ENCODE assay signal across 31 mouse cellular contexts in genomic region chr9:65702286-65702685, GRCm38 (mm10). TPM values are rescaled to one million over a fixed set of nuclear protein-coding genes. Genes with fewer than 3 reads are reported as not detected.
A peak's percentile ranks its signal among the peaks of the same experiment; 100 is the strongest.
DNase-seq lines count a peak whose midpoint lies in the region; ATAC-seq lines count a peak whose summit lies in the region.
"Had no signal": no experiment of that assay in that cellular context is flagged by ENCODE, and none has a peak within 500 bp of the region (broad histone marks: within the 10 kb centered on the region; RNA-seq: fewer than 3 reads in every experiment).

No protein-coding gene starts in this region.

- H3K27me3 ChIP-seq in forebrain, embryonic 16.5 days (replicated peaks; ENCODE audit: control insufficient read depth, insufficient read depth, low read length) = no peaks in the 10 kb centered on the region
- H3K27me3 ChIP-seq: forebrain, embryonic 12.5 days; heart, embryonic 13.5 days; limb, embryonic 13.5 days; lung, embryonic 15.5 days; neural tube, embryonic 12.5 days; Patski had no signal

- WGBS in forebrain, embryonic 16.5 days = 94% methylated on average over 9 of the region's 9 CpGs

- H3K9me3 ChIP-seq in forebrain, embryonic 16.5 days (ENCODE audit: control insufficient read depth, low read length) = no peaks in the 10 kb centered on the region
- H3K9me3 ChIP-seq: forebrain, embryonic 12.5 days; heart, embryonic 13.5 days; limb, embryonic 13.5 days; lung, embryonic 15.5 days; neural tube, embryonic 12.5 days had no signal

- H3K4me3 ChIP-seq in forebrain, embryonic 16.5 days (replicated peaks; ENCODE audit: low read length) = no peak overlapping the region
- H3K4me3 ChIP-seq: erythroblast, embryonic 14.5 days; forebrain, embryonic 12.5 days; heart, embryonic 13.5 days; limb, embryonic 13.5 days; lung, embryonic 15.5 days; myocyte; neural tube, embryonic 12.5 days had no signal

- no peak overlapping the region for H3K9ac ChIP-seq in forebrain, embryonic 16.5 days (replicated peaks; ENCODE audit: low read depth, low read length)
- H3K9ac ChIP-seq: forebrain, embryonic 12.5 days; heart, embryonic 13.5 days; limb, embryonic 13.5 days; lung, embryonic 15.5 days; neural tube, embryonic 12.5 days had no signal

- H3K4me2 ChIP-seq in forebrain, embryonic 16.5 days (ENCODE audit: low read length) = no peak overlapping the region
- H3K4me2 ChIP-seq: forebrain, embryonic 12.5 days; heart, embryonic 13.5 days; limb, embryonic 13.5 days; liver, embryonic 11.5 days; lung, embryonic 15.5 days; midbrain, embryonic 11.5 days; neural tube, embryonic 12.5 days had no signal

- H3K27ac ChIP-seq in forebrain, embryonic 16.5 days (ENCODE audit: low read length) = no peak overlapping the region
- H3K27ac ChIP-seq: forebrain, embryonic 12.5 days; heart, embryonic 13.5 days; kidney, postnatal 0 days; limb, embryonic 13.5 days; lung, embryonic 15.5 days; neural tube, embryonic 12.5 days; stomach, postnatal 0 days had no signal

- 0 out of 2 replicates have a peak, but pooled peaks cover 2% of the 10 kb centered on the region for H3K4me1 ChIP-seq in forebrain, embryonic 16.5 days (replicated peaks; ENCODE audit: control insufficient read depth, insufficient read depth, low read length)
- H3K4me1 ChIP-seq: forebrain, embryonic 12.5 days; limb, embryonic 13.5 days; lung, embryonic 15.5 days; neural tube, embryonic 12.5 days had no signal

- DNase-seq in gastrocnemius, adult 18-20 months (ENCODE audit: low spot score) = peak; percentile 42
- no peak for DNase-seq in gastrocnemius, postnatal 10 days
- DNase-seq in 3134 (ENCODE audit: extremely low read depth, insufficient read length, low spot score) = peak; percentile 58
- peak; percentile 49 for DNase-seq in MN1 (ENCODE audit: low spot score)
- DNase-seq in gastrocnemius, postnatal 25 days = peak; percentile 25
- DNase-seq in thymus, postnatal 10 days (ENCODE audit: low spot score in 2 of 2) = no peak
- DNase-seq: adrenal gland, postnatal 25 days; B cell, adult 2 months; cerebellum, adult 2 months; cerebellum, postnatal 14 days; heart, postnatal 10 days; kidney, adult 2 months; kidney, postnatal 4 days; right cerebral cortex, adult 18-20 months; thymus, adult 18-20 months; thymus, postnatal 36 days had no signal

- no peak for ATAC-seq in forebrain, embryonic 16.5 days
- ATAC-seq: hindbrain, embryonic 16.5 days; midbrain, embryonic 16.5 days; Patski had no signal

- H3K36me3 ChIP-seq in forebrain, embryonic 16.5 days (ENCODE audit: control insufficient read depth, insufficient read depth) = peaks cover 17% of the 10 kb centered on the region

RNA-seq across cellular contexts. Expression of gene Oaz2, which starts 34.5 kb away (rescaled TPM):
- 100 to 1,000 TPM; 223 to 247 TPM for total RNA-seq in gastrocnemius, adult 18-20 months (2021)
- total RNA-seq in gastrocnemius, postnatal 10 days (2021) = 100 to 1,000 TPM; 248 to 260 TPM
- total RNA-seq in gastrocnemius, postnatal 25 days (2021) = 100 to 1,000 TPM; 231 to 232 TPM
- polyA plus RNA-seq in forebrain, embryonic 16.5 days (2015; fragmentation: Nextera tagmentation; extraction: Ambion mirVana) = 345 and 364 TPM in 2 replicates

Comparison
In these comparisons a context has a peak if more than half of its experiments do, and no peak if none do; other contexts are left out.
1. DNase-seq: peak in gastrocnemius, adult 18-20 months (single experiment), 3134 (single experiment), MN1 (single experiment) and gastrocnemius, postnatal 25 days (single experiment); none in gastrocnemius, postnatal 10 days (single experiment) and thymus, postnatal 10 days (0 of 2).